Mouse (Mus musculus) liver, postnatal 0 days (tissue): Measurements from ENCODE around the gene Wdr95.

Source experiments
- CTCF ChIP-seq: sonication (generic); IDR thresholded peaks from 2 replicates; pipeline ENCODE4 v1.5.1; 2016; ENCODE audit warnings: antibody characterized with exemption, low read depth
- EP300 ChIP-seq: IDR thresholded peaks from 2 replicates; pipeline ENCODE4 v1.6.1; 2016; ENCODE audit warnings: antibody characterized with exemption, low read depth, mild to moderate bottlenecking

- TF ChIP-seq CTCF (no peak), EP300 (no peak)
These were observed 25.9 kb downstream of the Wdr95 start for GRCm38 (mm10) chr5:149554397-149554796.
